Mouse (Mus musculus): ENCODE data around the gene Ankrd28. TPM values are rescaled to one million over a fixed set of nuclear protein-coding genes. Genes with fewer than 3 reads are reported as not detected.
A peak's percentile ranks its signal among the peaks of the same experiment; 100 is the strongest.

Ankrd28 gene
- polyA plus RNA-seq, 1 experiment from 2014 or later: 8.8 TPM

DNA sequence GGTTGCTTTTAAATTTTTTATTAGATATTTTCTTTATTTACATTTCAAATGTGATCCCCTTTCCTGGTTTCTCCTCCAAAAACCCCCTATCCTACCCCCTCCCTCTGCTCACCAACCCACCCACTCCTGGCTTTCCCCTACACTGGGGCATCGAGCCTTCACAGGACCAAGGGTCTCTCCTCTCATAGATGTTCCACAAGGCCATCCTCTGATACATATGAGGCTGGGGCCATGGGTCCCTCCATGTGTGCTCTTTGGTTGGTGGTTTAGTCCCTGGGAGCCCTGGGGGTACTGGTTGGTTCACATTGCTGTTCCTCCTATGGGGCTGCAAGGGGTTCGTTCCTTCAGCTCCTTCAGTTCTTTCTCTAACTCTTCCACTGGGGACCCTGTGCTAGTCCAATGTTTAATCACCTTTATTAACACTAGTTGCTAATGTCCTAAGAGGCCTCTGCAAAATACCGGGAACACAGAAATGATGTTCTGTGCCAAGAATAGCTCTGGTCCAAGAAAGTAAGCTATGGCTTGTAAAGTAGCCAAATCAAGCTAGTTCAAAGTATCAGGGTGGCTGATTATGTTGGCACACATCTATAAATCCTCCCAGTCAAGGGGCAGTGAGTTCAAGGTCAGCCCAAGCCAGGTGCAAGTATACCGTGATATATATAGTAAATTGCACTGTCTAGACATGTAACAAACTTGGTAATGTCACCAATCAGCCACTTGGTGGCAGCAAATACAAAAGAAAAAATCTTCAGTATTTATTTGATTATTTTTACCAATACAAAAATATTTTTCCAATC lies 36.3 kb downstream of the Ankrd28 start:
- ATAC-seq (ENCODE audit: insufficient number of reproducible peaks, low FRiP score): peak; percentile 69
- H3K27ac ChIP-seq (ENCODE audit: poor library complexity, severe bottlenecking): no peak overlapping the region
- H3K4me2 ChIP-seq: no peak overlapping the region
- H3K9me3 ChIP-seq (replicated peaks): no peaks in the 10 kb centered on the region
- H3K4me1 ChIP-seq (replicated peaks): peaks cover 12% of the 10 kb centered on the region; the same call in 1 of the 2 replicates
- H3K4me3 ChIP-seq: no peak overlapping the region
- H3K36me3 ChIP-seq: no peaks in the 10 kb centered on the region
- no peak overlapping the region for H3K9ac ChIP-seq
- no peaks in the 10 kb centered on the region for H3K27me3 ChIP-seq (replicated peaks)
- 60% methylated on average over 4 of the region's 4 CpGs for WGBS

DNA sequence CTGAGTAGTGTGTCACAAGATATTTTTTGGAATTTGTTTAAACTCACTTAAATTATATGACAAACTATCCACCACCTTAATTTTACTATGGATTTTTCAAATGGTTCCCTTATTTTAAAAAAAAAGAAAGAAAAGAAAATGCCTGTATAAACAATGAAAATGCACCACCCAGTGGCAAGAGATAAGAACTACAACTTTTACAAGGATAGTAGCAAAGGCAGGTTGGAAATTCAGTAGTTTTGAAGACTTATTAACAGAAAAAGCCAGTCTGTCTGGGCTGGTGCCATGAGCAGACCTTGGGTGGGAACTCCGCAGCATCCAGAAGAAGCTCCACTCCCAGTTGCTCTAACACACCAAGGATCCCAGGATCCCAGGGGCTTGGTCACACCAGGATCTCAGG lies 39.7 kb downstream of the Ankrd28 start:
- H3K9me3 ChIP-seq (replicated peaks): no peaks in the 10 kb centered on the region
- H3K27me3 ChIP-seq (replicated peaks): no peaks in the 10 kb centered on the region
- WGBS: 52% methylated on average over 1 of the region's 1 CpGs
- H3K36me3 ChIP-seq: no peaks in the 10 kb centered on the region
- H3K27ac ChIP-seq (ENCODE audit: poor library complexity, severe bottlenecking): no peak overlapping the region
- H3K4me2 ChIP-seq: no peak overlapping the region
- no peak overlapping the region for H3K9ac ChIP-seq
- peaks cover 8% of the 10 kb centered on the region; the same call in 1 of the 2 replicates for H3K4me1 ChIP-seq (replicated peaks)
- no peak overlapping the region for H3K4me3 ChIP-seq
- ATAC-seq (ENCODE audit: insufficient number of reproducible peaks, low FRiP score): no peak

GRCm38 (mm10) chr14:31786906-31787305 lies 43.5 kb downstream of the Ankrd28 start:
- no peak overlapping the region for H3K9ac ChIP-seq
- H3K27ac ChIP-seq (ENCODE audit: poor library complexity, severe bottlenecking): no peak overlapping the region
- ATAC-seq (ENCODE audit: insufficient number of reproducible peaks, low FRiP score): no peak
- no peaks in the 10 kb centered on the region for H3K9me3 ChIP-seq (replicated peaks)
- no peak overlapping the region for H3K4me2 ChIP-seq
- H3K36me3 ChIP-seq: no peaks in the 10 kb centered on the region
- 49% methylated on average over 2 of the region's 2 CpGs for WGBS
- no peaks in the 10 kb centered on the region for H3K27me3 ChIP-seq (replicated peaks)
- no peak overlapping the region for H3K4me3 ChIP-seq
- H3K4me1 ChIP-seq (replicated peaks): peaks cover 10% of the 10 kb centered on the region

DNA sequence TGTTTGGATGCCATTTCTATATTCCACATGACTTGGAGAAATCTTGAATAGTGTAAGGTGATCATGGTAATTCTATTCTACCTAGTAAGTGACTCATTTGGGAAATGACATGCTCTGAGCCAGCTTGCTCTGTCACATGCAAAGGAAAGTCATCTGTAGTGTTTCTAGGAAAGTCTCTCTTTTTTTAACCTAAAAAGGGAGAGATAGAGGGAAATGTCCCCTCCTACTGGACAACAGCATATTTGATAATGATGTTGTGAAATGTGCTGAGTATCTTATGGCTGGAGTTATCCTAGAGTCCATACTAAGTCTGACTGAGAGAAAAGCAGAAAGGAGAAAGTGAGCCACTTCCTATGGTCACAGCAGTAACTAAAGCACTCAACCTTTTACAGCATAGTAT lies 44.8 kb downstream of the Ankrd28 start:
- Histone ChIP-seq H3K4me3 (no peak overlapping the region), H3K9ac (no peak overlapping the region), H3K27ac (ENCODE audit: poor library complexity, severe bottlenecking) (no peak overlapping the region), H3K36me3 (no peaks in the 10 kb centered on the region), H3K4me1 (replicated peaks) (peaks cover 22% of the 10 kb centered on the region), H3K9me3 (replicated peaks) (no peaks in the 10 kb centered on the region), H3K27me3 (replicated peaks) (no peaks in the 10 kb centered on the region), H3K4me2 (no peak overlapping the region)
- no peak for ATAC-seq (ENCODE audit: insufficient number of reproducible peaks, low FRiP score)

GRCm38 (mm10) chr14:31784975-31785374 lies 45.5 kb downstream of the Ankrd28 start:
- ATAC-seq (ENCODE audit: insufficient number of reproducible peaks, low FRiP score): no peak
- no peak overlapping the region for H3K4me3 ChIP-seq
- WGBS: 65% methylated on average over 5 of the region's 5 CpGs
- no peaks in the 10 kb centered on the region for H3K27me3 ChIP-seq (replicated peaks)
- H3K9ac ChIP-seq: no peak overlapping the region
- no peaks in the 10 kb centered on the region for H3K36me3 ChIP-seq
- no peak overlapping the region; the same call in 1 of the 2 replicates for H3K27ac ChIP-seq (ENCODE audit: poor library complexity, severe bottlenecking)
- H3K4me1 ChIP-seq (replicated peaks): peaks cover 22% of the 10 kb centered on the region
- H3K4me2 ChIP-seq: no peak overlapping the region
- H3K9me3 ChIP-seq (replicated peaks): no peaks in the 10 kb centered on the region

DNA sequence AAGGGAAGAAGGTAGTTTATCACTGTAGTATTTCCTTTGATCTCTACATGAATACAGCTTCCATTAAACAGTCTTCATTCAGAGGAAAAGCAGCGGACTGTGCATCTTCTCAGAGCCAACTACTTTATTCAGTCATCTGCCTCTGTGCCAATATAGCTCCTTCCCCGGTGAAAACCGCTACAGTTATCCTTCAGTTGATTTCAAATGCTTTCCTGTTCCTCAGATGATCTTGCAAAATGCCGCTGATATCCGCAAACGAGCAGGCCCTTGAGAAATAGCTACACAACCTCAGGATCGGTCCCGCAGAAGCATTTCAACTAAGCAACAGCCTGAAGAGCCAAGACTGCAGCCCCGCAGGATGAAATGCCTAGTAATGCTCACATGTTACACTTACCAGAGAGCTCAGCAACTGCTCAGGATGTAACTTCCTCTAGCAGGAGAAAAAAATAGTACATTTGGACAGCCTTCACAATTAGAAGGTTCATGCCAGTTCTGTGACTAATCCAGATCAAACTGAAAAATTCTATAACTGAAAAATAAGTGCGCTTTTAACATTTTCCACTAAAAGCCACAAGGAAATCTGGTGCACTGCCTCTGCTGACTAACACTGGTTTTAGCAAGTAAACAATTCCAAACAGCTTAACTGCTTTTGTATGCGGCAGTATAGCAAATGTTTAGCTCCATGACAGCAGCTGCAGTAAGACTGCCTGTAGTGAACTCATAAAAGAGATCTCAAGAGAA lies 49.0 kb downstream of the Ankrd28 start:
- H3K4me3 ChIP-seq: peak overlapping the region; percentile 7; the same call in 1 of the 2 replicates
- peak overlapping the region; percentile 59 for H3K4me2 ChIP-seq
- H3K27ac ChIP-seq (ENCODE audit: poor library complexity, severe bottlenecking): peak overlapping the region; percentile 79
- no peaks in the 10 kb centered on the region for H3K36me3 ChIP-seq
- no peaks in the 10 kb centered on the region for H3K27me3 ChIP-seq (replicated peaks)
- no peak for ATAC-seq (ENCODE audit: insufficient number of reproducible peaks, low FRiP score)
- peaks cover 18% of the 10 kb centered on the region for H3K4me1 ChIP-seq (replicated peaks)
- H3K9me3 ChIP-seq (replicated peaks): no peaks in the 10 kb centered on the region
- 48% methylated on average over 11 of the region's 11 CpGs for WGBS
- H3K9ac ChIP-seq: peak overlapping the region; percentile 23; the same call in 1 of the 2 replicates

DNA sequence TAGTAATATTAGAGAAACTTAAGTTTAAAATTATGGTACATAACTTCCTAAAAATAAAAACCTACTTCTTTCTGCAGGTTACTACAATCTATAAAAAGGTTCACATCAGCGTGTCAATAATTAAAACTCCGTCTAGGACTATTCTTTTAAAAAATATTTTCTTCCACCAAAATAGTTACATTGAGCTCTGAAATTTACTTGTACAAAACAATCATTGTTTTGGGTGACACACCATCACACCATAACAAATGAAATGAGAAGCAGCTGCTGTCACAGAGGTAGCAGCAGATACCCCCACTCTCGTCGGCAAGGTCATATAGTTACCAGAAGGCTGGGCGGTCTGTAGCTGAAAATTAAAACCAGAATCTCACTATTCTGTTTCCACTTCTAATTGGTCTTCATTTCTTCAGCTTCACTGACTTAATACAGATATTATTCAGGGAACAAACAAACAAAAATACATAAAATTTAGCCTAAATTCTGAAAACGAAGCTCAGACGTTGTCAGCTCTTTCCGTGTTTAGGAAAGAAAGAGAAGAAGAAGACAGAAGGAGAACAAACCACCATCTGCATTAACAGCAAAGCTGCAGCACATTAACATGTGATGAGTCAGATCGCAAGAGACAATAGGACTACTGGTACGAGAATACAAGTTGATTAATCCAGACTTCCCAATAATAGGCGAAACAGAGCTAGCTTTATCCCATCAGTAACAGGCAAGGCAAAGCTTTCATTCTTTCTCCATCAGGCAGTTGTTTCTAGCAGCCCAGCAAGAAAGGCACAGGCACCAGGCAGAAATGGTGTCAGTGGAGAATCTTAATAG lies 49.8 kb downstream of the Ankrd28 start:
- 74% methylated on average over 11 of the region's 11 CpGs for WGBS
- no peak overlapping the region for H3K9ac ChIP-seq

DNA sequence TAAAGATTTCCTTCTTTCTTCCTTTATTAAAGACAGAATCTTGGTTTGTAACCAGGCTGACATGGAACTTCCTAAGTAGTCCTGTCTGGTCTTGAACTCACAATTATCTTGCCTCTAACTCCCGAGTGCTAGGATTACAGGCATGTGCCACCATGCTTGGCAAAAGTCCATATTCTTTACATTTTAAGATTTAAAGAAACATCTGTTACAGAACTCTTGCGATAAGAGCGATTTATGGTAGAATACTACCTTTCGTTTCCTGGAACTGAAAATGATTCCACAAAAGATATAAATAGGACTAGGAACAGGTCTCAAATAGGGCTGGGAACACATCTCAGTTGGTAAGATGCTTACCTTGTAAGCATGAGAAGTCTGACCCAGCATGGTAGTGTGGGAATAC lies 56.9 kb downstream of the Ankrd28 start:
- Histone ChIP-seq H3K36me3 (no peaks in the 10 kb centered on the region), H3K9me3 (replicated peaks) (no peaks in the 10 kb centered on the region), H3K4me3 (no peak overlapping the region), H3K9ac (no peak overlapping the region), H3K4me2 (no peak overlapping the region), H3K27me3 (replicated peaks) (no peaks in the 10 kb centered on the region), H3K4me1 (replicated peaks) (peaks cover 11% of the 10 kb centered on the region), H3K27ac (ENCODE audit: poor library complexity, severe bottlenecking) (no peak overlapping the region)
- ATAC-seq (ENCODE audit: insufficient number of reproducible peaks, low FRiP score): no peak
- WGBS: 87% methylated on average over 4 of the region's 4 CpGs

More for the DNA sequence above, 49.8 kb downstream of the Ankrd28 start:
- Histone ChIP-seq H3K9me3 (replicated peaks) (no peaks in the 10 kb centered on the region), H3K4me2 (peak overlapping the region; percentile 59), H3K4me3 (no peak overlapping the region), H3K27ac (ENCODE audit: poor library complexity, severe bottlenecking) (peak overlapping the region; percentile 79), H3K36me3 (no peaks in the 10 kb centered on the region), H3K27me3 (replicated peaks) (no peaks in the 10 kb centered on the region), H3K4me1 (replicated peaks) (peaks cover 18% of the 10 kb centered on the region)
- ATAC-seq (ENCODE audit: insufficient number of reproducible peaks, low FRiP score): no peak

- Histone ChIP-seq H3K4me2 (no peak overlapping the region), H3K4me3 (no peak overlapping the region), H3K4me1 (replicated peaks) (peaks cover 11% of the 10 kb centered on the region), H3K27me3 (replicated peaks) (no peaks in the 10 kb centered on the region), H3K9me3 (replicated peaks) (no peaks in the 10 kb centered on the region), H3K9ac (no peak overlapping the region), H3K27ac (ENCODE audit: poor library complexity, severe bottlenecking) (peak overlapping the region; percentile 32; the same call in 1 of the 2 replicates), H3K36me3 (no peaks in the 10 kb centered on the region)
- no peak for ATAC-seq (ENCODE audit: insufficient number of reproducible peaks, low FRiP score)
These were observed 58.2 kb downstream of the Ankrd28 start for GRCm38 (mm10) chr14:31772251-31772650.

GRCm38 (mm10) chr14:31768531-31768930 lies 61.9 kb downstream of the Ankrd28 start:
- H3K9me3 ChIP-seq (replicated peaks): no peaks in the 10 kb centered on the region
- no peak overlapping the region for H3K9ac ChIP-seq
- no peak overlapping the region for H3K27ac ChIP-seq (ENCODE audit: poor library complexity, severe bottlenecking)
- H3K27me3 ChIP-seq (replicated peaks): no peaks in the 10 kb centered on the region
- ATAC-seq (ENCODE audit: insufficient number of reproducible peaks, low FRiP score): no peak
- H3K36me3 ChIP-seq: no peaks in the 10 kb centered on the region
- peaks cover 11% of the 10 kb centered on the region for H3K4me1 ChIP-seq (replicated peaks)
- WGBS: 66% methylated on average over 3 of the region's 3 CpGs
- no peak overlapping the region for H3K4me2 ChIP-seq
- no peak overlapping the region for H3K4me3 ChIP-seq

- Histone ChIP-seq H3K27ac (ENCODE audit: poor library complexity, severe bottlenecking) (no peak overlapping the region), H3K36me3 (peaks cover 23% of the 10 kb centered on the region), H3K9me3 (replicated peaks) (no peaks in the 10 kb centered on the region), H3K4me1 (replicated peaks) (no peaks in the 10 kb centered on the region), H3K4me2 (no peak overlapping the region), H3K9ac (no peak overlapping the region), H3K4me3 (no peak overlapping the region), H3K27me3 (replicated peaks) (no peaks in the 10 kb centered on the region)
- 87% methylated on average over 2 of the region's 2 CpGs for WGBS
- ATAC-seq (ENCODE audit: insufficient number of reproducible peaks, low FRiP score): no peak
These were observed 66.4 kb downstream of the Ankrd28 start for GRCm38 (mm10) chr14:31764083-31764482.

Data from heart, embryonic 12.5 days (tissue).